Mouse (Mus musculus) pancreas, adult 10 weeks (tissue): ENCODE data around the gene Vav2. TPM values are rescaled to one million over a fixed set of nuclear protein-coding genes. Genes with fewer than 3 reads are reported as not detected.

ENCODE experiments used
- polyA plus RNA-seq: library from polyadenylated mRNA; stranded (reverse); fragments of 350-450 nt; fragmentation: Illumina TruSeq; extraction: RNeasy Lipid Tissue Mini Kit (QIAGEN cat#74804); gene quantifications from one replicate; pipeline ENCODE4 v1.2.3, GENCODE M21; 2015; ENCODE audit warnings: low read depth, low replicate concordance; ENCODE audit not compliant: insufficient read depth

The Vav2 gene
- 3.1 TPM for polyA plus RNA-seq

GRCm38 (mm10) chr2:27426855-27427457, at the start of gene Vav2:
Gene Vav2 (minus strand): TSS chr2:27427033.

GRCm38 (mm10) chr2:27441767-27442707, 15.2 kb upstream of the Vav2 start, which contains the start of gene Brd3os:
Gene Brd3os (plus strand): TSS chr2:27442324.

GRCm38 (mm10) chr2:27248211-27248610, 178.6 kb downstream of the Vav2 start, which contains the start of gene Sardh:
Gene Sardh (minus strand): TSS chr2:27248337.

Other genes starting within 250 kb of the Vav2 start
- gene Sardh, start 178.7 kb downstream of the Vav2 start, polyA plus RNA-seq, result 19.0 TPM
- 2.6 TPM for gene Brd3os, start 15.3 kb upstream of the Vav2 start, polyA plus RNA-seq
- gene Brd3, start 80.6 kb upstream of the Vav2 start, polyA plus RNA-seq, result 9.1 TPM
- gene Wdr5, start 88.1 kb upstream of the Vav2 start, polyA plus RNA-seq, result 8.6 TPM
- 9.1 TPM for gene Rxra, start 249.4 kb upstream of the Vav2 start, polyA plus RNA-seq